Mouse (Mus musculus): ENCODE results near the gene Vsnl1.

DNA sequence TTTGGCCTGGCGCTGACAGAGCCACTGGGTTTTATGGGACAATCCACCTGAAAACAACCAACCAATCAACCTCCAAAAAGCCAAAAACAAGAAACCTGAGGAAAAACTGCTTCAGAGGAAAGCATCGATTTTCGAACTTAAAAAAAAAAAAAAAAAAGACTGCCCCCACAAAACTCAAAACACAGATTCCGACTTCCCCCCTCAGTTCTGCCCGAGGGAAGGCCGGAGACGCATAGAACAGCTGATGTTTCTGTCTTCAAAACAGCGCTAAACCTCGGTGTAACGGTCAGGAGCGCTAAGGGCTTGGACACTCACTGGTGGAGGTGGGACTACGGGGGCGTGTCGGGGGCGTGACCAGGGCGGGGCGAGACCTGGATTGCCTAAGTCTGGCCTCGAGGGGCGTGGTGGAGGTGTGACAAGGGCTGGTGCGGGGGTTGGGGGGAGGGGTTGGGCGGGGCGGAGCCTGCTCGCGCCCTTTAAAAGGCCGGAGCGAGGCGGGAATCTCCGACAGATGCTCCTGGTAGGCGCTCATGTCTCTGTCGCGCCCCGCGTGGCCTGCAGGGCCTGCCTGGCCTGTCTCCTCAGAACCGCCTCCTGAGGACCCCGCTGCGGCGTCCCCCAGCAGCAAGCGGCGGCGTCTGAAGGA is 19.3 kb upstream of the Vsnl1 start, which contains the start of gene Rad51ap2:
- TF ChIP-seq POLR2A (IDR thresholded peaks at IDR 0.05; ENCODE audit: low read depth, low read length) (no peak), CTCF (IDR thresholded peaks at IDR 0.05; ENCODE audit: extremely low read depth, insufficient read depth, insufficient read length, insufficient replicate concordance) (no peak)

Data from spleen, adult 2 months (tissue).